Mouse (Mus musculus) kidney, embryonic 14.5 days (tissue): ENCODE data around the gene Arl16. TPM values are rescaled to one million over a fixed set of nuclear protein-coding genes. Genes with fewer than 3 reads are reported as not detected.

Source experiments
- ATAC-seq: fragments of 200-750 bp; cut with Nextera tagmentation; 2 replicates; pipeline ENCODE4 v1.8.0; 2017; ENCODE audit warnings: moderate number of reproducible peaks, mild to moderate bottlenecking, moderate TSS enrichment, moderate library complexity; ENCODE audit not compliant: low FRiP score, low TSS enrichment
- H3K27ac ChIP-seq: fragments of 300-500 bp; sonication (generic); 2 replicates; pipeline ENCODE4 v1.5.1; 2014; ENCODE audit warnings: low read depth, mild to moderate bottlenecking, low read length, moderate library complexity, mixed read lengths
- H3K27me3 ChIP-seq: fragments of 300-500 bp; sonication (generic); 2 replicates; pipeline ENCODE4 v1.6.1; 2014; ENCODE audit warnings: mild to moderate bottlenecking, low read length; ENCODE audit not compliant: control insufficient read depth, insufficient read depth
- H3K36me3 ChIP-seq: fragments of 300-500 bp; sonication (generic); 2 replicates; pipeline ENCODE4 v1.6.1; 2014; ENCODE audit warnings: low read length, mixed read lengths; ENCODE audit not compliant: control insufficient read depth, insufficient read depth
- H3K4me1 ChIP-seq: fragments of 300-500 bp; sonication (generic); 2 replicates; pipeline ENCODE4 v1.6.1; 2014; ENCODE audit warnings: low read length, mixed read lengths; ENCODE audit not compliant: control insufficient read depth, insufficient read depth
- H3K4me2 ChIP-seq: fragments of 300-500 bp; sonication (generic); replicated peaks from 2 replicates; pipeline ENCODE4 v1.6.1; 2014; ENCODE audit warnings: low read depth, mild to moderate bottlenecking, low read length
- H3K4me3 ChIP-seq: fragments of 300-500 bp; sonication (generic); 2 replicates; pipeline ENCODE4 v1.5.1; 2014; ENCODE audit warnings: mild to moderate bottlenecking, low read length
- H3K9ac ChIP-seq: fragments of 300-500 bp; sonication (generic); 2 replicates; pipeline ENCODE4 v1.6.1; 2014; ENCODE audit warnings: low read depth, mild to moderate bottlenecking, low read length, moderate library complexity
- H3K9me3 ChIP-seq: fragments of 300-500 bp; sonication (generic); 2 replicates; pipeline ENCODE4 v1.6.1; 2016; ENCODE audit warnings: low read length; ENCODE audit not compliant: control insufficient read depth
- whole genome bisulfite sequencing: fragments of 180-500 bp; shearing (Covaris S2); extraction: QIAGEN DNeasy Blood & Tissue Kit; methylation state at CpG from one replicate; pipeline ENCODE4 v1.1.7; 2014; 5-methylcytosine and 5-hydroxymethylcytosine counted together
- polyA plus RNA-seq: library from polyadenylated mRNA; unstranded; fragments of >200 nt; fragmentation: Nextera tagmentation; extraction: Ambion mirVana; gene quantifications from 2 replicates; pipeline ENCODE4 v1.2.1, GENCODE M21; 2014

Gene Arl16
- polyA plus RNA-seq, 1 experiment from 2014 or later = 46.4 TPM

GRCm38 (mm10) chr11:120422651-120423568 lies 44.5 kb downstream of the Arl16 start:
- peak; percentile 83 for ATAC-seq
- Histone ChIP-seq H3K4me2 (no peak overlapping the region), H3K36me3 (peaks cover 72% of the 10 kb centered on the region), H3K27me3 (no peaks in the 10 kb centered on the region), H3K9ac (no peak overlapping the region), H3K4me1 (peaks cover 21% of the 10 kb centered on the region; the same call in 1 of the 2 replicates), H3K9me3 (no peaks in the 10 kb centered on the region), H3K27ac (peak overlapping the region; percentile 72; the same call in 1 of the 2 replicates), H3K4me3 (no peak overlapping the region)
- WGBS = 26% methylated on average over 13 of the region's 13 CpGs

GRCm38 (mm10) chr11:120418592-120418991 lies 48.8 kb downstream of the Arl16 start:
- H3K36me3 ChIP-seq = peaks cover 73% of the 10 kb centered on the region
- H3K4me2 ChIP-seq = no peak overlapping the region
- 89% methylated on average over 1 of the region's 1 CpGs for WGBS
- no peak overlapping the region for H3K9ac ChIP-seq
- no peak overlapping the region for H3K4me3 ChIP-seq
- no peak for ATAC-seq
- no peak overlapping the region for H3K27ac ChIP-seq
- no peaks in the 10 kb centered on the region for H3K9me3 ChIP-seq
- no peaks in the 10 kb centered on the region for H3K27me3 ChIP-seq
- peaks cover 17% of the 10 kb centered on the region; the same call in 1 of the 2 replicates for H3K4me1 ChIP-seq

- H3K4me1 ChIP-seq = peaks cover 16% of the 10 kb centered on the region; the same call in 1 of the 2 replicates
- no peak overlapping the region for H3K4me2 ChIP-seq
- 86% methylated on average over 7 of the region's 7 CpGs for WGBS
- no peak overlapping the region for H3K9ac ChIP-seq
- H3K4me3 ChIP-seq = no peak overlapping the region
- H3K27me3 ChIP-seq = no peaks in the 10 kb centered on the region
- no peak for ATAC-seq
- H3K9me3 ChIP-seq = no peaks in the 10 kb centered on the region
- H3K27ac ChIP-seq = no peak overlapping the region
- H3K36me3 ChIP-seq = peaks cover 81% of the 10 kb centered on the region
Measured at GRCm38 (mm10) chr11:120417852-120418251, 49.6 kb downstream of the Arl16 start.

Other genes with a start within 250 kb of the Arl16 start
- 20.3 and 27.2 TPM in 2 replicates for gene Bahcc1, start 234.7 kb downstream of the Arl16 start, polyA plus RNA-seq
- 2,303 and 2,603 TPM in 2 replicates for gene Actg1, start 119.1 kb downstream of the Arl16 start, polyA plus RNA-seq
- 0.62 and 1.6 TPM in 2 replicates for gene Fscn2, start 106.1 kb downstream of the Arl16 start, polyA plus RNA-seq
- 32.1 and 40.3 TPM in 2 replicates for gene Faap100, start 88.8 kb downstream of the Arl16 start, polyA plus RNA-seq
- gene Nploc4, start 29.9 kb downstream of the Arl16 start, polyA plus RNA-seq = 25.0 and 45.4 TPM in 2 replicates
- gene Tspan10, start 25.0 kb downstream of the Arl16 start, polyA plus RNA-seq = not detected in 2 replicates
- gene Pde6g, start 14.1 kb downstream of the Arl16 start, polyA plus RNA-seq = 0.17 and 0.20 TPM in 2 replicates
- 14.8 and 18.2 TPM in 2 replicates for gene Oxld1, start 9.5 kb downstream of the Arl16 start, polyA plus RNA-seq
- gene Ccdc137, start 9.5 kb downstream of the Arl16 start, polyA plus RNA-seq = 27.4 and 32.8 TPM in 2 replicates
- gene Mrpl12, start 17.0 kb upstream of the Arl16 start, polyA plus RNA-seq = 176 and 218 TPM in 2 replicates
- 65.3 and 79.1 TPM in 2 replicates for gene Slc25a10, start 24.2 kb upstream of the Arl16 start, polyA plus RNA-seq
- 2.0 and 2.4 TPM in 2 replicates for gene Gcgr, start 63.1 kb upstream of the Arl16 start, polyA plus RNA-seq
- 236 and 265 TPM in 2 replicates for gene Mcrip1, start 82.1 kb upstream of the Arl16 start, polyA plus RNA-seq
- 0.58 and 0.89 TPM in 2 replicates for gene Ppp1r27, start 83.5 kb upstream of the Arl16 start, polyA plus RNA-seq
- 558 and 716 TPM in 2 replicates for gene P4hb, start 105.6 kb upstream of the Arl16 start, polyA plus RNA-seq
- gene Arhgdia, start 114.0 kb upstream of the Arl16 start, polyA plus RNA-seq = 454 and 612 TPM in 2 replicates
- gene Alyref, start 130.8 kb upstream of the Arl16 start, polyA plus RNA-seq = 594 and 799 TPM in 2 replicates
- gene Anapc11, start 130.8 kb upstream of the Arl16 start, polyA plus RNA-seq = 212 and 242 TPM in 2 replicates
- 14.8 and 19.5 TPM in 2 replicates for gene Npb, start 140.9 kb upstream of the Arl16 start, polyA plus RNA-seq
- 82.7 and 83.5 TPM in 2 replicates for gene Pcyt2, start 150.3 kb upstream of the Arl16 start, polyA plus RNA-seq
- gene Sirt7, start 157.6 kb upstream of the Arl16 start, polyA plus RNA-seq = 23.8 and 28.6 TPM in 2 replicates
- gene Mafg, start 166.0 kb upstream of the Arl16 start, polyA plus RNA-seq = 26.9 and 27.9 TPM in 2 replicates
- 19.9 and 21.8 TPM in 2 replicates for gene Pycr1, start 176.2 kb upstream of the Arl16 start, polyA plus RNA-seq
- gene Myadml2, start 180.6 kb upstream of the Arl16 start, polyA plus RNA-seq = not detected in 2 replicates
- gene Notum, start 193.6 kb upstream of the Arl16 start, polyA plus RNA-seq = 6.9 and 9.9 TPM in 2 replicates
- 107 and 124 TPM in 2 replicates for gene Aspscr1, start 205.4 kb upstream of the Arl16 start, polyA plus RNA-seq
- gene Cenpx, start 246.1 kb upstream of the Arl16 start, polyA plus RNA-seq = 157 and 195 TPM in 2 replicates
- 41.9 and 43.1 TPM in 2 replicates for gene Lrrc45, start 246.3 kb upstream of the Arl16 start, polyA plus RNA-seq